Mouse (Mus musculus) embryo, embryonic 10.5 days (tissue): ENCODE measurements around the gene Pdx1.
A peak's percentile ranks its signal among the peaks of the same experiment; 100 is the strongest.

Experiments
- DNase-seq: peaks from one replicate; pipeline ENCODE4 v3.0.0-alpha.2; 2015; ENCODE audit warnings: low spot score

Gene Pdx1

DNA sequence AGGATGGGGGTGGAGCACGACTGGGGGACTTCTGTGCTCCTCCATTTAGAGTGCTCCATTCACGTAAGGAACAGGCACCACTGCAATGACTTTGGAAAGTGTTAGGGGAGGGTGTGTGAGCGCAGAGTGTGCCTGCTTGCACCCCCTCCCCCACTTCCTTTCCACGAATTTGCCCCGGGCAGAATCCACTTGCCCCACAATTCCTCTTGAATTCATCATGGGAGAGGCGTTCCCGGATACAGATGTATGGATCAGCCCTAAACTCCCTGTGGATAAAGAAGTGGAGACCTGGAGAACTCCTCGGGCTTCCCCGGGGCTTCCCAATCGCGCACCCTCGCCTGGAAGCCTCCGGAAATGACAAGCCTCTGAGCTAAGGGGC lies 7.8 kb downstream of the Pdx1 start:
- DNase-seq, result no peak

- DNase-seq, result no peak
Measured at GRCm38 (mm10) chr5:147284365-147284764, 14.6 kb downstream of the Pdx1 start.

DNA sequence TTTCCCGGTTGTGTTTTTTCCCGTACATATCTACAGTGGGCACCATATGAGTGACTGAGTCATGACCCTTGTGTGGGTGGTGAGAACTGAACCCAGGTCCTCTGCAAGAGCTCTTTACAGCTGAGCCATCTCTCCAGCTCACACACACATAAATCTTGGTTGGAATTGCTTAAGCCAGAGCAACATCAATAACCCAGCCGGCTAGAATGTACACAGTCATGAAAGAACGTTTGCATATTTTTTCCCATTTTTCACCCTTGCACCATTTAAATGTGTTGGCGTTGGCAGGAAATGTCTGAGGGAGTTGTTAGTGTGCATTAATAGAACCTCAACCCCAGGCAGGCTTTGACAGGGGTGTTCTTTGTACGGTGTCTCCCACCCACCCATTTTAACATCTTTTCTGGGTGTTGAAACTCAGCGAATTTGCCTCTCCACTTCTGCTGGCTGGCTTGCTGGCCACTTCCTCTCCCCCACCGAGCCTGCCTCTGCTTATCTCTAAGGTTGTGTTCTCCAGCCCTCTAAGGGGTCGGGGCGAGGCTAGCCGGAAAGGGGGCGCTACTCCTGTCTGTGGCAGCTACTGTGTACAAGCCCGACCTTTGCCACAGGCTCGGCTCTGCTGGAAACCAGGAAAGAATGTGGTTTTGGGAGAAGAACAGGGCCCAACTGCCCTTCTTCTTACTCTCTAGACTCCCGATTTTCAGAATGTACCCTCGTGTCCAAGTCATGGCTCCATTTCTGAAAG lies 22.2 kb downstream of the Pdx1 start:
- no peak for DNase-seq

DNA sequence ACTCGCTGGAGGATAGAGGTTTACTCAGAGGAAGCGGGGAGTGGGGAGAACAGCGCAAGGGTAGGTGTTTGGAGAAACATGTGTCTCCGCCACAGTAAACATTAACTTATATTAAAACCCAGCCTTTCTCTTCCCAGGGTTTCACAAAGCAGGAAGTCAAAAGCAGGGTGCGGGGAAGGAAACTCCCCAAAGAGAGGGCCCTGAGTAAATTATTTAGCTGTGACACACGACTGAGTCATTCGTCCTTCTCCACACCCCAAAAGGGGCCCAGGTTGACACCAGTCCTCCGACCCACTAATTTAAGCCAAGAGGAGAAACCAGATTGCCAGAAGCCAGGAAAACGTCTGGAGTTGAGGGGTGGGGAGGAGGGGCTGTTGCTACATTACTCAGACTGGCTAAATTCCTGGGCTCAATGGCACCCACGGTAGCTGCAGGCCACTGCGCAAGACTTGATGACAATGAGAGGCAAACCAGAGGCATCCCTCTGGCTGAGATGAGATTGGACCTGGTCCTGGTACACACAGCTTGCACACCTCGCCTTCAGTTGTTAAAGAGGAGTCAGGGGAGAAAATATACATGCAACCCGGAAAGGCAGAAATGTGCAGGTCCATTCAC lies 22.9 kb downstream of the Pdx1 start:
- no peak for DNase-seq

GRCm38 (mm10) chr5:147293127-147293910 lies 23.6 kb downstream of the Pdx1 start:
- peak; percentile 93 for DNase-seq

DNA sequence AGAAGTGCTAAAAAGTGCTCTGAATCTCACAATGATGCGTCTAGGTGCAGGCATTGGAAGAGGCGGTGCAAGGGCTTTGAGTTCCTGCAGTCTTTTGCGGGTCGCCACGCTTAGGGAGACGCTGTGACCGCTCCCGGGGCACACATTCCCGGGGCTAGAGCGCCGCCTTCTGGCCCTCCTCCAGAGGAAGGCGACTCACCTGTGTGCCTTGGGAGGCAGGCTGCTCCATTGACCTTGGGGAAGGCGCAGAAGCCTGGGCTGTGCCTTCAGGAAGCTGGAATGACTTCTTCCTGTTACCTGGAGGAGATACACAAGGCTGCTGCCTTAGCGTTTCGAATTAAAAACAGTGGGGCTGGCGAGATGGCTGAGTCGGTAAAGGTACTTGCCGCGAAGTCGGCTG lies 24.4 kb downstream of the Pdx1 start:
- DNase-seq, result peak; percentile 60

DNA sequence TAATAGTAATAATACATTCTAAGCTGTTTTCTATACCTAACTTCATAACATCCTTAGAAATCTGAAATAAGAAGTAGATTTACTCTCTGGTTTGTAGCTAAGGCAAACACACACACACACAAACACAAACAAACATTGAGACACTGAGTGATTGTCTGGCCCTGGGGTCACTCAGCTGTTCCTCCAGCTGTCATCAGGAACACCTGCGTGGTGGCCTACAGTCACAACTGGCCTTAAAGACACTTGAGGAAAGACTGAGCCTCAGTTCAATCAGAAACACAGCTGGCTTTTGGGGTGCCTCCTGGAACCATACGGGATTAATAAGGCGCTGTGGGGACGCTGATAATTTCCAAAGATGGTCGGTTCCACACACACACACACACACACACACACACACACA lies 27.5 kb downstream of the Pdx1 start:
- DNase-seq, result no peak

DNA sequence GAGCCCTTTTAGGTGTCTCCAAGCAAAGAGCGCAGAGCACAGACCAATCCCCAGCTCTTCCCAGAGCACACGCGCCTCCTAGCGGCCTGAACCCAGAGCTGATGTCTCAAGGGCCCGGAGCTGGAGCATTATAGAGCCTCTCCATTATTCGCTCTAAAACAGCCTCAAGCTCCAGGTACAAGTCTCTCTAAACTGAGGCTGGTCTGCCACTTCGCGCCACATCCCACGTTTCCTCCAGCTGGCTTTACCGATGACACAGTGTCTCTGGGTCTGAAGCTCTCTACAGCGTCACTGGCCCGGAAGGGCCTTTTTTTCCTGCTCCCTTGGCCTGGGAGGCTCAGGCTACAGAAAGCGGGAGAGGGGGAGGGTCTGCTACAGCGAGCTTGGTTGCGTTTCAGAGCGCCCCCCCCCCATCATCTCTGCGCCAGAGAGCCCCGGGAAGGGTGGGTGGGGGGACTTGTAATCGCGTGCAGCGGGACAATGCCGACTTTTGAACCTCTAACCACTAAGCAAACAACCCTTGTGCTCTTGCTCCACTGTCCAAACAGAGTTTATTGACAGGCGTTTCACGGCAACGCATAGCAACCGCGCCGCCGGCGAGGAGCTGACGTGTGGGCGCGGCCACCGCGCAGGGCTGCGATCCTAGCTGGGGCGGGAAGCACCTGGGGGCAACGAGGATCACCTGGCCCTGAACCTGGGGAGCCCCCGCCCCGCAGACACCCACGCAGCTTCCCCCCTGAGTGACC lies 29.7 kb downstream of the Pdx1 start:
- peak; percentile 94 for DNase-seq

DNA sequence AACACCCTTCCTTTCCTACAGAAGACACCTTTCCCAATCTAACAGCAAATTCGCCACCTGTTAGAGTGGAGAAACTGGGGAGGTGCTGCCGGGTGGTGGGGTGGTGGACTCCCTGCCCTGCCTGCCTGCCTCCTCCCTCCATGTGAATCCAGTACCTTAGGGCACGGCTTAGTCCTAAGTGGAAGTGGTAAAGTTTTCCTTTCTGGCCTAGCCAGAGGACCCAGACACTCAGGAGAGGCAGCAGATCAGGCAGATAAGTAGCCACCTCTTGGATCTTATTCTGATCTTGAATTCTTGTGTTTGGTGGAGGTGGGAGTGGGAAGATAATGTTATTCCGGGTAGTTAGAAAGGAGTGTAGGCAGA lies 30.2 kb downstream of the Pdx1 start:
- peak; percentile 27 for DNase-seq

GRCm38 (mm10) chr5:147300917-147301780 lies 31.4 kb downstream of the Pdx1 start:
- DNase-seq, result peak; percentile 58

GRCm38 (mm10) chr5:147301781-147302070 lies 32.0 kb downstream of the Pdx1 start:
- DNase-seq, result peak; percentile 49

- peak; percentile 43 for DNase-seq
Measured at GRCm38 (mm10) chr5:147302141-147302540, 32.4 kb downstream of the Pdx1 start.

DNA sequence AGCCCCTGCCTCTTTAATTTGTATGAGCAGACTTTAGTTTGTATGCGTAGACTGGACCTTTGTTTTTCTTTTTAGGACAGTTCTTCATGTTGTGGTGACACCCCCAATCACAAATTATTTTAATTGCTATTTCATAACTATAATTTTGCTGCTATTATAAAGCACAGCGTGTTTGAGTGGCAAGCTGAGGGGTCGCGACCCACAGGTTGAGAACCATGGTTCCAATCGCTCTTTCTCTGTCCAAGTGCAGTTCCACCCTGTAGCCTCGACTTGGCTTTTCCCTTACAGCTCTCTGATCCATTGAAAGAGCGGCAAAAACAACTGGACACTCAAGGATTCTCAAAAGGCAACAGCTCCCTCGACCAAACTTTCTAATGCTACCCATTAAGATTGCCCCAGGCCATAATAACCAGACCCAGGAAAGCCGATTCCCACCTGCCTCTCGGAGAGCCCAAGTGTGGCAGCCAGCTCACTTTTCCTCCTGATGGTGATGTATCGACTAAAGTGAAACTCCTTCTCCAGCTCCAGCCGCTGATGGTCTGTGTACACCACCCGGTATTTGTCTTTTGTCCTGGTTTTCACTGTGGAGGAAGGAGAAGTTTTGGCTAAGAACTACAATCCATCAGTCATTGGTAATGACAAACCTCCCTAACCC lies 33.1 kb downstream of the Pdx1 start:
- DNase-seq, result no peak

GRCm38 (mm10) chr5:147304276-147305155 lies 34.8 kb downstream of the Pdx1 start:
- peak; percentile 48 for DNase-seq

DNA sequence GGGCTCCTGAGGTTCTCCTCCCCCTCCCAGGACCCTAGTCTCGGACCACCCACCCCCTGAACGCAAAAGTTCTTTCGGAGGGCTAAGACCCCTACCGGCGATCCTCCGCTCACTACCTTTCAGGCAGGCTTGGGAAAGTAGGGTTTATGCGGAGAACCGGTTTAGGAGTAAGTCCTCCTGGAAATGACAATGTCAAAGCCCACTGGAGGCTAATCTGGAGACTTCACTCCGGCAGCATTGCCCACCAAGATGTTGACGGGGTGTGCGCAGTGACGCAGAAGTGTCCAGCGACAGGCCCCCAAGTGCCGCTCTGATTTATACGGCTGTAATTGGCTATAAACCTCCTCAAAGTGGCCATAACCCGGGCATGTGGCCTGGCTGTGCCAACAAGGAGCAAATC lies 35.4 kb downstream of the Pdx1 start:
- DNase-seq, result peak; percentile 48

DNA sequence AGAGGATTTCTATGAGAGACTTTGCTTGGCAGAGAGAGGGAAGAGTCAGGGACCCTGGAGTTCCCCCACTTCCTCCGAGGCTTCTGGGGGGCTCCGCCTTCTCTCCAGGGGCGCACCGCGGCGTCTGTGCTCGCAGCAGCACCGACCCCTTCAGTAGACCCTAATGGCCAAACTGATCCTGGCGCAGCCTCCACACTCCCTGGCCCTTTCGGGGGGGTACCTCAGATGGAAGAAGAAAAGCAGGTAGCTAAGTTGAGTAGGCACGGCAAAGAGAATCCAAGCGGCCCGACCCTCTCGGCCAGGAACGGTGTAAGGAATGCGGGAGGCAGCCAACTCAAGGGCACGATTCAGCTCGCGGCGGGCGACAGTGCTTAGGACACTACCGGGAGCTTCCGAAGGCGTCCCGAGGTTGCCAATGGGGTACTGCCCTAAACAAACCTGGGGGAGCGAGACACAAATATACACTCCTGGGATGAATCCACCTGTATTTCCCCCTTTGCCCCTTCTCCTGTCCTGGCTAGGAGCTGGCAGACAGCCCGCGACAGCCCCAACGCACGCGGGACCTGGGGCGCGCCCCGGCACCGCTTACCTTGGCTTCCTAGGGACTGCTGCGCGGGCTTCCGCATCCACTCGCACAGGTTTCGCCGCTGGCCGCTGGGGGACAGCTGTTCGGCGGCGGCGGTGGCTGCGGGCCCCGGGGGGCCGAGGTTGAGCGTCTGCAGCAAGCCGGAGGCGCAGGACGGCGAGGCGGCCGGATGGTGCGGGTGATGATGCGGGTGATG lies 36.3 kb downstream of the Pdx1 start:
- peak; percentile 46 for DNase-seq

GRCm38 (mm10) chr5:147306638-147307397 lies 37.1 kb downstream of the Pdx1 start, which contains the start of gene Cdx2:
Gene Cdx2, minus strand, starts transcription at chr5:147307270.
- peak; percentile 48 for DNase-seq

- no peak for DNase-seq
Measured at GRCm38 (mm10) chr5:147307398-147307785, 37.6 kb downstream of the Pdx1 start.
